Mouse (Mus musculus): ENCODE data around the gene Utf1. TPM values are rescaled to one million over a fixed set of nuclear protein-coding genes. Genes with fewer than 3 reads are reported as not detected.

Gene Utf1
- total RNA-seq, 2 experiments from 2014 or later: not detected

DNA sequence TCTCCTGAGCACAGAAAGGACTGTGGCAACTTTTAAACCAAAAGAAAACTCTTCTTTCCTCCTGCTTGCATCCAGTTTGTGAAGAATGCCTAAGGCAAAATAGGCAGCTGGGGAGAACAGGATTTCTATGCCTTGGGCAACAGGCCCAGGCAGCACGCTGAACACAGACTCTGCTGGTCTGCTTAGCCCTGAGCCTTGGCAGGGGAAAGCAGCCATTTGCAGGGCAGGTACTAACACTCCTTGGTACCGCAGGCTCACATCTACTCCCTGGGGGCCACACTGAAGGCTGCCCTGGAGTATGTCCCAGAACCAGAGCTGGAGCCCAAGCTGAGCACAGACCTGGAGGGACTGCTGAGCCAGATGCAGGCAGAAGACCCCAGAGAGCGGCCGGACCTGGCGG is 35.4 kb upstream of the Utf1 start:
- no peak overlapping the region for H3K27ac ChIP-seq
- DNase-seq (ENCODE audit: extremely low spot score in 1 of 2, low spot score in 2 of 2): no peak
- no peak overlapping the region for H3K4me3 ChIP-seq
- no peak for TF ChIP-seq CTCF (IDR thresholded peaks at IDR 0.05)
- intact Hi-C loops (cut with DNase I): loop anchor here (10.0 kb wide), 2 partner anchors 87 to 157 kb away; partner anchors contain the start of gene Adam8

DNA sequence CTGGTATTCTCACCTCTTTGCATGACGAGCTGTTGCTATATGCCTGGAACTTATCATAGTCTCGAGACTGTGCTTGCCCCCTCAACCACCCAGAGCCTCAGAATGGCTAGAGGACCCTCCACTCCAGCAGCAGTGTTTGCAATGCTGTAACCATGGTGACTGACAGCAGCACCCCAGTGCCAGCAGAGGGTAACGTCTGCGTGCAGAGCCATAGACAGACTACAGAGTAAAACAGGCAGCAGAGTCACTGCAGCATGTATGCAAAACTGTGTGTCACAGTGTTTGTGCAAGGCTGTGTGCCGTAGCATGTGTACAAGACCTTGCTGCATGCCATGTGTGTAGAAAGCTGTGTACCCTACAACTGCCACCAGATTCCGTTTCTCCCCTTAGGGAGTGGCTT is 34.1 kb upstream of the Utf1 start:
- DNase-seq (ENCODE audit: extremely low spot score in 1 of 2, low spot score in 2 of 2): no peak
- intact Hi-C loops (cut with DNase I): loop anchor here (10.0 kb wide), 2 partner anchors 85 to 155 kb away; partner anchors contain the start of gene Adam8
- H3K4me3 ChIP-seq: no peak overlapping the region
- H3K27ac ChIP-seq: no peak overlapping the region
- TF ChIP-seq CTCF (IDR thresholded peaks at IDR 0.05): no peak

DNA sequence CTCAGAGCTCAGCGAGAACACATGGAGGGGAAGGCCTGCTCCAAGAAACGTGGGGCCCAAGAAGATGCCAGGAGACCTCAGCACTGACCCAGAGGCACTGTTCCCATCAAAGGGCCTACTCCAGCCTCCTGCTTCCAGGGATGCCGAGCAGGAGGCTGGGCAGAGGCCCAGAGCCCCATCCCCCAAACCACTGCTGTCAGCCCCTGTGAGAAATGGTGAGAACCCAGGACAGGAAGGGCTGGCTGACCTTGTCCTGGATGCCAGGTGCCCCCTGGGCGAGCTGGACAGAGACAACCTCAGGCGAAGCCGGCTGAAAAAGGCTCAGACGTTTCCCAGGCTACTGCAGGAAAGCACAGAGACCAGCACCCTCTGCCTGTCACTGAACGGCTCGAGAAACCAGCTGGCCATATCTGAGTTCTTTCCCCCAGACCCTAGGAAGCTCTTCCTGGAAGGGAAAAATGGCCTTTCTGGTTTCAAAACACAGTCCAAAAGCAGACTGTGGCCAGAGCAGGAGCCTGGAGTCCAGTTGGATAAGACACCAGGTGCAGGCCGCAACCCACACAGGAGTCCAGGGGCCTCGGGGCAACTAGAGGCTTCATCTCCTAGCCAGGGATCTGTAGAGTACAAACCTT is 33.3 kb upstream of the Utf1 start:
- intact Hi-C loops (cut with DNase I): no loop called here
- H3K4me3 ChIP-seq: no peak overlapping the region
- H3K27ac ChIP-seq: no peak overlapping the region
- no peak for TF ChIP-seq CTCF (IDR thresholded peaks at IDR 0.05)
- DNase-seq (ENCODE audit: extremely low spot score in 1 of 2, low spot score in 2 of 2): no peak

DNA sequence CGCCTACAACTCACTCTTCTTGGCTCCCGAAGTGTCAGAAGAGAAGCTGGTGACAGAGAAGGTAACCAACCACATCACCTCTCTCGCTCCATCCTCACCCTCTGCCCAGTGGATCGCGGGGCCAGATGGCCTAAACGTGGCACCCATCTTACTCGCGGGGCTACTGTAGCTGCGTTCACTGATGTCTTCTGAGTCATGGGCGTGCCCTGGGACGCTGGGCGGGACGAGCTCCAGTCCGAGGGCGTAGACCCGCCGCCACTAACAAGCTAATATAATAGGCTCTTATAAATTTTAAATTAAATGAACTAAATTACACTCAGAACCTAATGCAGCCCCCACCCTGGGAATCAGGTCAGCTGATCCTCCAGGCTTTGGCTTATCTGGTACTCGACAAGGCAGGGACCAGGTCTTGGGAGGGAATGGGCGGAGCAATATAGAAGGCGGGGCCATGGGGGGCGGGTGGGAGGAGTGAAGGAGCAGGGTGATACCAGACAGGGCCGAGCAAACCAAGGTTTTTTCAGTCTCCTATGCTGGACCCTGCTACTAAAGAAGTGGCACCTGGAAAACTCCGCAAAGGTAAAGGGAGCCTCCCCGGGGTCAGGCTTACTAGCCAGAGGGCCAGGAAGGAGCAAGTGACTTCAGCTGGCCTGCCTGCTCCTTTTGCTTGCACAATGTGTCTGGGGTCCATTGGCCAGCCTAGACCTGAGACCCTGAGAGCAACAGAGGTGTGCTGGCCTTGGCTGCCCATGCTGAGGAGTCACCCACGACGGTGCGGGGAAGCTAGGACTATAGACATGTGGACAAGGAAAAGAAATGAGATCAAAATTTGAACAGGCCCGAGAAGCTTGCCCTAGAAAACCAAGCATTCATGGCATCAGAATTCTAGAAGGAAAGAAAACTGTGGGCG is 29.2 kb upstream of the Utf1 start:
- no peak overlapping the region for H3K4me3 ChIP-seq

DNA sequence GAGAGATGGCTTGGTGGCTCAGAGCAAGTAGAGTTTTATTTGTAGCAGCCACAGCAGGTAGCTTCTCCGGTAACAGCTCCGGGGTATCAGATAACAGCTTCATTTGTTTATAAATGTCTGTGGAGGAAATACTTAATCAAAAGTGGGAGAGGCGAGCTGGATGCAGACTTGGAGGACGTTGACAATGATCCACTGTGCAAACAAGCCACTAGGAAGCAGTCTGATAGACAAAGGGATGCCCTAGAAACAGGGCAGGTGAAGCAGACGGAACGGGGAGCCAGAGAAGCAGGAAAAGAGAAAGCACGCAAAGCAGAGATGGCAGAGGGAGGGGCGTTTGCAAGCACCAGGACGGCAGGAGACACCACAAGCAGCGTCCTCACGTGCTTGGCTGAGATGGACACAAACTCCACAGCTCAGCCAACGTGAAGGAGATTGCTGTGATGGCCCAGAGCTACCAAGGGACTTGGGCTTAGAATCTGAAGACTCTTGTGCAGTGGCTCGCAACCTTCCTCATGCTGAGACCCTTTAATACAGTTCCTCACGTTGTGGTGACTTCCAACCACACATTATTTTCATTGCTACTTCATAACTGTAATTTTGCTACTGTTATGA is 27.8 kb upstream of the Utf1 start:
- TF ChIP-seq CTCF (IDR thresholded peaks at IDR 0.05): no peak
- Histone ChIP-seq H3K27ac (no peak overlapping the region), H3K4me3 (no peak overlapping the region)
- no peak for DNase-seq (ENCODE audit: extremely low spot score in 1 of 2, low spot score in 2 of 2)
- intact Hi-C loops (cut with DNase I): no loop called here

More for the DNA sequence above, 29.2 kb upstream of the Utf1 start:
- DNase-seq (ENCODE audit: extremely low spot score in 1 of 2, low spot score in 2 of 2): no peak
- no peak for TF ChIP-seq CTCF (IDR thresholded peaks at IDR 0.05)
- H3K27ac ChIP-seq: no peak overlapping the region
- intact Hi-C loops (cut with DNase I): no loop called here

DNA sequence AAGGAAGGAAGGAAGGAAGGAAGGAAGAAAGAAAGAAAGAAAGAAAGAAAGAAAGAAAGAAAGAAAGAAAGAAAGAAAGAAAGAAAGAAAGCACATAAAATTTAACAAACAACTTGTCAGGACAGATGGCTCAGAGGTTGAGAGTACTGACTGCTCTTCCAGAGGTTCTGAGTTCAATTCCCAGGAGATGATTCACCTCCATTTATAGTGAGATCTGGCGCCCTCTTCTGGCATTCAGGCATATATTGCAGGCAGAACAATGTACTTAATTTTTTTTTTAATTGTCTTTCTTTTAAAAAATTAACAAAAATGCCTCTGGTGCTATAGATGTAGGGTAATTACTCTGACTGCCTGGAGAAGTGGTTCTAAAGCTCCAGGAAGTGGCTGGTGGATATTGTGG is 27.2 kb upstream of the Utf1 start:
- no peak overlapping the region for H3K4me3 ChIP-seq
- TF ChIP-seq CTCF (IDR thresholded peaks at IDR 0.05): peak; percentile 52
- H3K27ac ChIP-seq: no peak overlapping the region
- DNase-seq (ENCODE audit: extremely low spot score in 1 of 2, low spot score in 2 of 2): no peak
- intact Hi-C loops (cut with DNase I): no loop called here

DNA sequence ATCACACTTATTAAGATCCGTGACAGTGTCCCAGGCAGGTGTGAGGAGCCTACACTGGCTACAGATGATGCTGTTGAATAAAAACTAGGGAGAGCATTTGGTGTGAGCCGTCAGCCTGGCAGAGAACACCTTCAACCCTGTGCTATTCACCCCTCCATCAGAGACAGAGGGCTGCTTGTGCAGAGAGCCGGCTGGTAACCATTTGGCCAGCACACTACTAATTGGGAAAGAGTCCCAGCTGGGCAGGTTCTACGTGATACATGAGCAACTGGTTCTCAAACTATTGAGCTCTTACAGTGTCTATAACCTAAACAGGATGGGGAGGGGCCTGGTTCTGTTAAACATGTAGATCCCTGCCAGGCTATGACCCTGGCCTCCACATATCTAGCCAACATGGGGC is 25.3 kb upstream of the Utf1 start:
- intact Hi-C loops (cut with DNase I): no loop called here
- TF ChIP-seq CTCF (IDR thresholded peaks at IDR 0.05): no peak
- Histone ChIP-seq H3K27ac (no peak overlapping the region), H3K4me3 (no peak overlapping the region)
- DNase-seq (ENCODE audit: extremely low spot score in 1 of 2, low spot score in 2 of 2): no peak

DNA sequence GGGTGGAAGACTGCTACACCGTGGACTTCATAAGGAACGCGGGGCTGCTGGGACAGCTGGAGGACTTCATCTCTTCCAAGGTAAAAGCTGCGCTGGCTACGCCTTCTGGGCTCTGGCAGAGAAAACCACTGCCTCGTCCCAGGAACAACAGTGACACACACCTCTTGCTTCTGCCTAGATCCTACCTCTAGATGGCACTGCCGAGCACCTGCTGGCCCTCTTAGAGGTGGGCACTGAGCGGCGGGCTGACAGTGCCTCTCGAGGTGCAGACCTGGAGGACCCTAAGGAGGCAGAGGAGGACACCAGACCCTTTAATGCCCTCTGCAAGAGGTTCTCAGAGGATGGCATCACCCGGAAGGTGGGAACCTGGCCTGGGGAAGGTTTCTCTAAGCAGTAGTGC is 12.9 kb upstream of the Utf1 start:
- TF ChIP-seq CTCF (IDR thresholded peaks at IDR 0.05): peak; percentile 66
- intact Hi-C loops (cut with DNase I): no loop called here
- Histone ChIP-seq H3K4me3 (no peak overlapping the region), H3K27ac (no peak overlapping the region)
- DNase-seq (ENCODE audit: extremely low spot score in 1 of 2, low spot score in 2 of 2): peak in 1 of 2 experiments; percentile 31

DNA sequence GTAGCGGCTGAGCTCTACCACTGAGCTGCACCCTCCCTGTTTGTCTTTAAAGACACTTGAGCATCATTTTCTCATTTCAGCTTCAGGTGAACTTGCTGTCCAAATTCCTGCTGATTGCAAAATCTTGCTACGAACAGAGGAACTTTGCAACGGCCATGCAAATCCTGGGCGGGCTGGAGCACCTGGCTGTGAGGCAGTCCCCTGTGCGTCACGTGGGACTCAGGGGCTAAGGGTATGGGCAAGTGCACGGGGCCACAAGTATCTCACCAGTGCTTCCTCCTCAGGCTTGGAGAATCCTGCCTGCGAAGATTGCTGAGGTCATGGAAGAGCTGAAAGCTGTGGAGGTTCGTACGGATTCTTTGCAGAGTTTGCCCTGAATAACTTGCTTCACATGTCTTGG is 6.9 kb upstream of the Utf1 start:
- Histone ChIP-seq H3K4me3 (no peak overlapping the region), H3K27ac (no peak overlapping the region)
- intact Hi-C loops (cut with DNase I): no loop called here
- no peak for TF ChIP-seq CTCF (IDR thresholded peaks at IDR 0.05)
- DNase-seq (ENCODE audit: extremely low spot score in 1 of 2, low spot score in 2 of 2): no peak

DNA sequence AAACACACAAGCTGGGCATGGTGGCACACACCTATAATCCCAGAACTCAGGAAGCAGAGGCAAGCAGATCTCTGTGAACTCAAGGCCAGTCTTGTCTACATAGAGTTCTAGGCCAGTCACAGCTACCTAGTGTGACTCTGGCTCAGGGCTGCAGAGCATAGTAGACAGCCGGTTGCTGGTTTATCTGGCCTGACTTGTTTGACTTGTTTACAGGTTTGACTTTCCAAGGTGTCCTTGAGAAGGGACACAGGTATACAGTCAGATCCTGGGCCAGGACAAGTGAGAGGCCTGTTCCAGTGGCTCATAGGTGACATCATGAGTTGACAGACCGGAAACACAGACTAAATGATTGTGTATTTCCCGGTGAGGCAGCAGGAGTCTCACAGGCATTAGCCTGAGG is 6.5 kb upstream of the Utf1 start:
- no peak for TF ChIP-seq CTCF (IDR thresholded peaks at IDR 0.05)
- no peak overlapping the region for H3K27ac ChIP-seq
- no peak for DNase-seq (ENCODE audit: extremely low spot score in 1 of 2, low spot score in 2 of 2)
- no peak overlapping the region for H3K4me3 ChIP-seq
- intact Hi-C loops (cut with DNase I): no loop called here

DNA sequence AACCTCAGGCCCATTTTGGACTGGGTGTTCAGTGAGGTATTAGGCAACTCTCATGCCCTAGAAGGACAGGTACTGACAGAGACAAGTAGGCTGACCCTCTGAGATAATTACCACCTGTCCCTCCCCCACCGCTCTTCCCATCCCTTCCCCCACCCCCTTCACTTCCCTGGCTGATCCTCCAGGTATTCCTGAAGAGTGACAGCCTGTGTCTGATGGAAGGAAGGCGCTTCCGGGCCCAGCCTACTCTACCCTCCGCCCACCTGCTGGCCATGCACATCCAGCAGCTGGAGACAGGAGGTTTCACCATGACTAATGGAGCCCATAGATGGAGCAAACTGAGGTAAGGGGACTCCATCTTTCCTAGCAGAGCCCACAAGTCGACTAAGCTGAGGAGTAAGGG is 5.8 kb upstream of the Utf1 start:
- no peak for TF ChIP-seq CTCF (IDR thresholded peaks at IDR 0.05)
- H3K4me3 ChIP-seq: no peak overlapping the region
- intact Hi-C loops (cut with DNase I): no loop called here
- no peak for DNase-seq (ENCODE audit: extremely low spot score in 1 of 2, low spot score in 2 of 2)
- H3K27ac ChIP-seq: no peak overlapping the region

Measured in left cerebral cortex, adult 2 months (tissue).